Mouse (Mus musculus) T-helper 17 cell (primary cell): ENCODE results near the gene Themis.

Experiments
- in situ Hi-C, 2 experiments: fragments of 300-600 bp; cut with MboI, MseI; formaldehyde crosslinking; loops; 1 replicate in 1 of 2; 2 replicates in 1 of 2; pipeline ENCODE4 v1.15.1; 2025; ENCODE audit warnings: high pct_unique_total_duplicates in 2 of 2

Gene Themis

DNA sequence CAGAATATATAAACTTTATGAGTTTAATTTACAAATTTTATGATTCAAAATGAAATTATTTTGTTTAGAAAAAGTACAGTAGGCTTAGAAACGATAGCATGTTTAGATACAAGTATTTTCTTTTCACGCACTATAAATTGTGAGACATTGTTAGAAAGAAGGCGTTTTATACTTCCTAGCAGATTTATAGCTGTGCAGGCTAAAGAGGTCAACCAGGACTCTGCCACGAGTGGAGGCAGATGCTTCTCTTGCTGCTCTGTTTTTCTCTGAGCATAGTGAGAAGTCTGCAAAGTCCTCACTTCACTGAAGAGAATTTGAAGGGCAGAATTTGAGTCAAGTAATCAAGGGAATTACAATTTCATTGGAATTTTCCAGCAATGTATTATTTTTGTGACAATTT, 131.3 kb downstream of the Themis start:
- in situ Hi-C loops = no loop called here

DNA sequence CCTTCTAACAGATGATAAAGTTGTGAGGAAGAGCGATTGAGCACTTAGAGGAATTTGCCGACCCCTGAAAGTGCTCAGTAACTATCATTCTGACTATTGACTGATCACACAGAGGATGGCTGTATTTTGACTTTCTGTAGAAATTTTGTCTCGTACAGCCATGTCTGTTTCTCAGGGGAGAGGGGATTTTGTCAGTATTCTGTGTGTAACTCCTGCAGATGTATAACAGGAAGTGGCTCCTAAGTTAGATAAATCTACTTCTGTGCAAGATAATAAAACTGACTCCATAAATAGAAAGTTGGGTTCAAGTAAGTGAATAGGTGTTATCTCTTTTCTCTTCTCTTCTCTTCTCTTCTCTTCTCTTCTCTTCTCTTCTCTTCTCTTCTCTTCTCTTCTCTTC, 137.0 kb downstream of the Themis start:
- in situ Hi-C loops = no loop called here

DNA sequence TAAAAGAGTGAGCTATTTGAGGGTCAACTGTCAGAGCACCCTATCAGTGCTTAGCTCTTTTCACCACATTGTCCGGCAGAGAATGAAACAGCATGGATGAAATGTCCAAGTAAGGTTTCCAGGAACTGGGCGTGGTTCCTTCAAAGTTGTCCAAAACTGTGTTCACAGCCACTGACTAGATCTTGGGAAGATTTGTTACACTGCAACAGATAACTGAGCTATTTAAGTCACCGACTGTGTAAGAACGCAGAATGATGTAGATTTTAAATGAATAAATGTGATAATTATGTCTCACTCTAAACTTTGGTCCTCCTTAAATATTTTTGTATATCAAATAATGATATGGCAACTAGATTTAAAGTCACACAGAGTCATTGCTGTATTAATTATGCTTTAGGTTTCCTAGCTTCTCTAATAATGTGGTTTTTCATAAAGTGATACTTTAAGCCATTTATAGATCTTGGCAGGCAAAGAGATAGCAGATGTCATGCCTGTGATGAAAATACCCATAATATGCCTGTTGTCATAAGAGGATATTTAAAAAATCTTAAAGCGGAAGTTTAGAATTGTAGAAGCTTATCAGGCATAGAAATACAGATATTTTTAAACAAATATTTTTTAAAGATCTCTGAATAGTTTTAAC, 143.9 kb downstream of the Themis start:
- in situ Hi-C loops = no loop called here

DNA sequence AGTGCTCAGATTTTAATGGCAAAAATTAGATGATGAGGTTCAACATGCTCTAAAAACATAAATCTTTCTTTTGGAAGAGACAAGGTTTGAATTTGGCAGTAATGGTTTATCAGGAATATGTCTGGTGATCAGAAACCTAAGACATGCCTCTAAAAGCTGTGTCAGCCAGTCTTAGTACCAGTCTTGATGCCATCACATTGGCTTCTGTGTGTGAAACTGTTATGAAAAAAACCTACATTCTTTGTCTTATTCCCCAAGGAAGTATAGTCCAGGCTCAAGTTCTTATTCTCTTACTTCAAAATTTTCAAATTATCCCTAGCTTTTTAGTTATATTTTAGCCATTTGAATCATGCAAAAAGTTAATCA, 144.4 kb downstream of the Themis start:
- in situ Hi-C loops = no loop called here

DNA sequence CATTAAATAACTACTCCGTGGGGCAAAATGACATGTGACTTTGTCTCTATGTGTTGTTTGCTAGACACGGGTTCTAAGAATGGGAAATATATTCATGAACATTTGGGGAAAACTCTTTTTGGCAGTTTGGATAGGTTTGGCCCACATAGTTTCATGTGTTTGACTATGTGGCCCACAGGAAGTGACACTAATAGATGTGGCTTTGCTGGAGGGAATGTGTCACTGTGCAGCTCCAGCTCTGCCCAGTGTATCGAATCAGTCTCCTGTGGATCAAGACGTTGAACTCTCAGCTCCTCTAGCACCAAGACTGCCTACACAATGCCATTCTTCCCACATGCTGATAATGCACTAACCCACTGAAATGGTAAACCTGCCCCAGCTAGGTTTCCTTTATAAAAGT, 148.0 kb downstream of the Themis start:
- in situ Hi-C loops = no loop called here

DNA sequence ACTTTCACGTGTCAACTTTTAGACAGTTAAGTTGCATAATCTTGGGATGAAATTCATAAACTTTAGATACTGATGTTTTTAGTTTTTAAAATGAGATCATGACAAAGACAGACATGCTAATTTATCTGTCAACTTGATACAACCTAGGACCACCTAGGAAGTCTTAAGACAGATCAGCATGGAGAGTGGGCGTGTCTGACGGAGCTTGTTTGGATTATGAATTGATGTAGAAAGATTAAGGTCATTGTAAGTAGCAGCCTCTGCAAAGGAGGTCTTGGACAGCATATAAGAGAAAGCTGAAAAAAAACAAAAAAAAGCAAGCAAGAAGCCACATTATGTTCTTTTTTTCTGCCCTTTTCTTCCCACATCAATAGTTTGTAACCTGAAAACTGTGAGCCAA, 154.2 kb downstream of the Themis start:
- in situ Hi-C loops = no loop called here

DNA sequence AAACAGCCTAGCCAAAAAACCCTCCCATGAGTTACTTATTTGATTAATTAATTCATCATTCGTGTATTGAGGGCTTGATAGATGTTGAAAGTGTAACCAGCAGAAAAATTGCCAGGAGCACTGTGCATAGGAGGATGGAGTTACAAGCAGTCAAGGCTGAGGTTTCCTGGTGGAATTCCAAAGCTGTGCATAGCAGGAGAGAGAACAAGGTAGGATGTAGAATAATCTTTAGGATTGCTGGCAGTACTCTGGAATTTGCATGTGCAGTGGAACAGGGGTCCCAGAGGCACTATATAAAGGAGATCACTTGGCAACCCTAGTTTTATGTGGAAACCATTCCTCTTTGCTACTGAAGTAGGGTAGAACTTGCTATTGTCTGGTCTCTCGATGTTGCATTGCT, 174.4 kb downstream of the Themis start:
- in situ Hi-C loops = loop anchor here (5.0 to 25.0 kb wide), 2 partner anchors 355 to 360 kb away; no protein-coding TSS in a partner anchor

DNA sequence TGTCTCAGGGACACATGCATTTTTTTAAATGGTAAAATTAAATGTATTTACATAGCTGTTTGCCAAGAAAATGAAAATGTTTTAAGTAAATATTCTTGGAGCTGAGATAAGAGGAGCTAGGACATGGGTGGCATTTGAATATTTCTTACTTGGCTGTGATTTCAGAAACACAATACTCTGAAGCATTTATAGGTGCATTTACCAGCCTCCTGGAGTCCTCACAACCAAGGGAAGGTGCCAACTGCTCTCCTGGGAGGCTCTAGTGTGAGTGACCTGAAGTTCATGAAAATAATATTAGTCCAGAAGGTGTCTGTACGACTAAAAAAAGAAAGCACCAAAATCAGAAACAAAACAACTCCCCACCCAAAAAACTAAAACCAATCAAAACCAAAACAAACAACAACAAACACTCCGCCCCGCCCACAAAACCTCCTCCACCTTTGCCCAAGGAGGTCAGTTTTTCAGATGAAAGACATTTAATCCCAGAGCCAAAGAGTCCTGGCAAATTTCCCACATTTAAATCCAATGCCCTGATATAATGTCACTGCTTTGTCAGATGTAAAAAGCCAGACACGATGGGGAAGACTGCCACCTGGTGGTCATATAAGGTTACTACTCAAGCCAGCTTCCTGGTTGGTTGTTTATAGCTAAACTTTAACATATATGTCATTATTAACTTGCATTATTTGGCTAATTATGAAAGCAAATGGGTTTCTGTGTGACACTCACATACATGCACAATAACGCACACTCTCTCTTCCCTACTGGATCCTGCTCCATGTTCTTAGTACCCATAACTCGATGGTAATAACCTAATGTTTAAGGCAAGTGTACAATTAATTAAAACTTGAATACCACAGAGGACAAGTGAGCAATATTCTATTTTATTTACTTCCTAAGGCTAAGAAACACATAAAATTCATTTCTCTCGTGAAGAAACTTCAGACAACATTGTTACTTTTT, 175.9 kb downstream of the Themis start:
- in situ Hi-C loops = loop anchor here (5.0 to 25.0 kb wide), 2 partner anchors 357 to 362 kb away; no protein-coding TSS in a partner anchor

DNA sequence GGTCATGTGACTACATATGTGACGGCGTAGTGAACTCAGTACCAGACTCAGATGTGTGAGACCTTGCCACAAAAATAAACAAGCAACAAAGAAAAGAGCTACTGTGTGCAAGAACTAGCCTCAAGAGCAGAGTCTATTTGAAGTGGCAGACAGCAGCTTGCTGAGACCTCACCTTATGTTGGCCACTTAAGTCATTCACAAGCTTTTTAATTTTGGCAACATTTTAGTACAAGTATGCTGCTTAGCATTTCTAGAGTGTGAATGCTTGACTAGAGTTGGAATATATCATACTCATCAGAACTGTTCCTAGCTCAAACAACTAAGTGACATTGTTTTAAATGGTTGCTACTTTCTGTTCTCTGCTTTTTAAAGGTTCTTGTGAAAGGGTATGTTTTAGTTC, 188.0 kb downstream of the Themis start:
- in situ Hi-C loops = no loop called here

DNA sequence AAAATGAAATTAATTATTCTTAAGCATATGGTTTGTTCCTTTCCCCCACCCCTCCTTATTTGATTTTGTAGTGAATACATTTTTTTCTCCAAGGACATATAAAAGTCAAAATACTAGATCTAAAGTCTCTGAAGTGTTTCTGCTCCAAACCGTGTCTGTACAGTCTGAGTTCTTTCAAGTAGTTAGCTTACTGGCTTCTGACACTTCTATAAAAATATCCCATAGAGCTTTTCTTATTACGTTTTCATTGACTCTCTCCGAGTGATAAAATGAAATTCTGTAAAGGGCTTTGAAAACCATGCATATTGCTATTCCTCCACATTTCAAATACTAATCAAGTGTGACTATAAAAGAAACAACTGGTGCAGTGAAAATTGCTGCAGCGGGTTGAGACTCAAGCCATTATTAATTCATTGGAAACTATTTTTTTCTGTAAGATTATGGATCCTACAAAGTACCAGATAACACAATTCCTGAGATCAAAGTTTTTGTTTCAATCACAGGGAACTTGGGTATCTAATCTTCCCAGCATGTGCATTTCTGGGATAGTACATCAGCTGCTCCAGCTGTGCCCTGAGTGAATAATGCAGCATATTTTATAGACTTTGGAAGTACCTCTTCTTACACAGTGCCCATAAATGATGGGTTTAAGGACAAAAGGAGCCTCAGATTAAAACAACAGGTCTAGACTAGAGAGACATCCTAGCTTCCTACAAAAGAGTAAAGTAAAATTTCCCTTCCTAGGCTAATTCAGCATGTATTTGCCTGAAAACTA, 202.6 kb downstream of the Themis start:
- in situ Hi-C loops = no loop called here

DNA sequence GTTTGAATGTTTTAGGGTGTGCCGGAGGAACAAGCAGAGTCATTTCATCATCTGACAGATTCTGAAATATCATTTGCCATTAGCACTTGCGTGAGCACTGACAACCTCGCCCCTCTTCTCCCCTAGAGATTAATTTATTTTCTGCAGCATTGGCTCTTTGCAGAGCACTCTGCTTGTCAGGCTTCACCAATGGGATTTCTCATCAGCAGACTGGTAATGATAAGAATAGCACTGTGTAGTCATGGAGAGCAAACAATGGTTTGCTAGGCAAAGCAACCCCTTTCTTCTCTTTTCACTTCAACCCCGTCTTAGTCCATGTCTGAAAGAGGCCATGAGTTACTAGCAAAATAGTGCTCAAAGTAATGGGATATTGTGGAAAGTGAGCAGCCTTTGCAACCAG, 206.4 kb downstream of the Themis start:
- in situ Hi-C loops = no loop called here

DNA sequence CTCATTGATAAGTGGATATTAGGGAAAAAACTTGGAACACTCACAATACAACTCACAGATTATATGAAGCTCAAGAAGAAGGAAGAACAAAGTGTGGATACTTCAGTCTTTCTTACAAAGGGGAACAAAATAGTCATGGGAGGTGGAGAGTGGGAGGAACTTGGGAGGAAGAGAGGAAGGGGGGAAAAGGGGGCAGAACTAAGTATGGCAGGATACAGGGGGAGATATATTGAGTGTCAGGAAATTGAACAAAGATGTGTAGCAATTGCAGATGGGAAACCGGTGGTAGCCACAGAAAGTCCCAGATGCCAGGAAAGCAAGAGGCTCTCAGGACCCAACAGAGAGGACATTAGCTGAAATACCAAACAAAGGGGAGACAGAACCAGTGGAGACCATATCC, 219.5 kb downstream of the Themis start:
- in situ Hi-C loops = no loop called here

DNA sequence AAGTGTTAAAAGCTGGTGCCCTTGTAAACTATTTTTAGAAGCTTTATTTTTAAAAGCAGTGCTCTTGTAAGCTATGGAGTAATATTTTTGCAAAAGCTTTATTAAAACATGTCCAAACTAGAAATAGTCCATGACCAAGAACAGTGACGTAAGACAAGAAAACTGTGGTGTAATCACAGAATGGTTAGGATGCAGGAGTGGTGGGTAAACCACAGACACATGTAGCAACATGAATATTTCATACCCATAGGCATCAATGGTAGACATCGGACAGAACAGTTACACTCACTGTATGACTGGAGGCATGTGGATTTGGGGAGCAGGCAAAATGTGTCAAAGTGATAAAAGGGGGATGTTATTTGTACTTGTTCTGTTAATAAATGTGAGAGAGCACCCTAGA, 222.7 kb downstream of the Themis start:
- in situ Hi-C loops = no loop called here

DNA sequence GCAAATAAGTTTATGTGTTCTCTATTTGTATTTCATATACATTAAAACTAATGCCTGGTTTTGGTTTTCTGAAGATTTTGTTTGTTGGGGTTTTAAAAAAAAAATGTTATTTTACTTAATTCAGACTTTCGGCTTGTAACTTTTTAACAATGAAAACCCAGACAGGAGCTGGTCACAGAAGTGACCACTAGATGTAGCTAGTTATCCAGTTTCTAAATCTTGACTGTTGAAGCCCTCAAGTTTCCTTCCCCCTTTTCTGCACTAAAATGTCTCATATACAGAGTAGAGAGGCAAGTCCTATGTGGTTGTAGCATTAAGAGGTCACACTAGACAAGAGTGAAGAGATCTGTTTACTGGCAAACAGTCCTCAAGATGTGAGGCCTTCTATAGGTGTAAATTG, 230.2 kb downstream of the Themis start:
- in situ Hi-C loops = no loop called here
